Mouse (Mus musculus) WW6 (cell line): ENCODE data around the gene Lalba.
A peak's percentile ranks its signal among the peaks of the same experiment; 100 is the strongest.
"Not testable (repeated sequence)": the region's sequence is repeated elsewhere in the genome, so short reads cannot be mapped to it uniquely, and the experiment has no call there.

Experiments
- DNase-seq: peaks from one replicate; pipeline ENCODE4 v3.0.0-alpha.2; 2013; ENCODE audit warnings: low read depth, low spot score

Lalba gene

GRCm38 (mm10) chr15:98482701-98483100, at the start of gene Lalba:
Gene Lalba, minus strand, starts transcription at chr15:98482721.
- no peak for DNase-seq

- no peak for DNase-seq
These were observed 49.8 kb upstream of the Lalba start for GRCm38 (mm10) chr15:98532281-98532680.

- DNase-seq = no peak
These were observed 45.6 kb upstream of the Lalba start for GRCm38 (mm10) chr15:98528066-98528563.

GRCm38 (mm10) chr15:98527056-98527771, 44.7 kb upstream of the Lalba start:
- no peak for DNase-seq

- DNase-seq = no peak
These were observed 43.5 kb upstream of the Lalba start for GRCm38 (mm10) chr15:98526057-98526456.

- no peak for DNase-seq
These were observed 38.7 kb upstream of the Lalba start for GRCm38 (mm10) chr15:98521245-98521644.

- DNase-seq = no peak
These were observed 35.1 kb upstream of the Lalba start for GRCm38 (mm10) chr15:98517380-98518355.

GRCm38 (mm10) chr15:98514845-98515244, 32.3 kb upstream of the Lalba start:
- not testable (repeated sequence) for DNase-seq

- no peak for DNase-seq
These were observed 31.6 kb upstream of the Lalba start for GRCm38 (mm10) chr15:98514146-98514545.

- not testable (repeated sequence) for DNase-seq
These were observed 31.2 kb upstream of the Lalba start for GRCm38 (mm10) chr15:98513676-98514075.

- DNase-seq = no peak
These were observed 30.3 kb upstream of the Lalba start for GRCm38 (mm10) chr15:98512799-98513321.

- DNase-seq = no peak
These were observed 29.7 kb upstream of the Lalba start for GRCm38 (mm10) chr15:98512232-98512631.

- no peak for DNase-seq
These were observed 28.9 kb upstream of the Lalba start for GRCm38 (mm10) chr15:98511386-98511928.

- DNase-seq = peak; percentile 55
These were observed 28.2 kb upstream of the Lalba start for GRCm38 (mm10) chr15:98510438-98511385.

GRCm38 (mm10) chr15:98509387-98509786, 26.9 kb upstream of the Lalba start:
- DNase-seq = no peak

- DNase-seq = no peak
These were observed 24.8 kb upstream of the Lalba start for GRCm38 (mm10) chr15:98507321-98507720.

GRCm38 (mm10) chr15:98506253-98506957, 23.9 kb upstream of the Lalba start:
- DNase-seq = no peak

- DNase-seq = peak; percentile 63
These were observed 22.0 kb upstream of the Lalba start for GRCm38 (mm10) chr15:98504514-98504913.

- no peak for DNase-seq
These were observed 20.8 kb upstream of the Lalba start for GRCm38 (mm10) chr15:98503317-98503716.

- no peak for DNase-seq
These were observed 15.1 kb upstream of the Lalba start for GRCm38 (mm10) chr15:98497631-98498030.
